Mouse (Mus musculus) megakaryocyte, embryonic 14.5 days (primary cell): Measurements from ENCODE around the gene Gm20388.

Experiments
- FLI1 ChIP-seq: IDR thresholded peaks from 2 replicates; pipeline ENCODE4 v1.6.1; 2012; ENCODE audit warnings: low read length, inconsistent platforms, mixed read lengths
- GATA1 ChIP-seq: IDR thresholded peaks from 3 replicates; pipeline ENCODE4 v1.6.1; 2012; ENCODE audit warnings: mixed read lengths, low read length, inconsistent platforms, borderline replicate concordance

DNA sequence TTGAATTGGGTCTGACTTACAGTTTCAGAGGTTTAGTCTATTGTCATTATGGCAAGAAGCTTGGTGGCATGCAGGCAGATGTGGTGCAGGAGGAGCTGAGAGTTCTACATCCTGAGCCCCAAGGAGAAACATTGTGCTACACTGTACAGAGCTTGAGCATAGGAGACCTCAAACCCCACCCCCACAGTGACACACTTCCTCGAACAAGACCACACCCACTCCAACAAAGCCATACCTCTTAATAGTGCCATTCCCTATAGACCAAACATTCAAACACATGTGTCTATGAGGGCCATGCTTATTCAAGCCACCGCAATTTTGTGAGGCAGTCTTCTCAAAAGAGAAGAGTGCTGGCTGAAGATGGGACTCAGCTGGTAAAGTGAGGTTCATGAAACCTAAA lies 3890.9 kb downstream of the Gm20388 start:
- no peak for TF ChIP-seq GATA1
- TF ChIP-seq FLI1 = no peak
